Mouse (Mus musculus): ENCODE measurements around the gene Slc35f5. TPM values are rescaled to one million over a fixed set of nuclear protein-coding genes. Genes with fewer than 3 reads are reported as not detected.

The Slc35f5 gene
- polyA plus RNA-seq, 1 experiment from 2014 or later, result 33.5 TPM

- Histone ChIP-seq H3K4me3 (replicated peaks; ENCODE audit: low read length) (no peak overlapping the region), H3K4me2 (replicated peaks) (no peak overlapping the region), H3K4me1 (replicated peaks; ENCODE audit: control insufficient read depth, insufficient read depth, low read length) (no peaks in the 10 kb centered on the region), H3K36me3 (replicated peaks; ENCODE audit: control insufficient read depth, insufficient read depth) (no peaks in the 10 kb centered on the region), H3K9me3 (ENCODE audit: control insufficient read depth, low read length) (no peaks in the 10 kb centered on the region), H3K27ac (no peak overlapping the region), H3K9ac (no peak overlapping the region), H3K27me3 (ENCODE audit: control insufficient read depth, insufficient read depth, low read length) (no peaks in the 10 kb centered on the region)
- 94% methylated on average over 2 of the region's 2 CpGs for WGBS
- DNase-seq (ENCODE audit: low spot score) (no peak), ATAC-seq (ENCODE audit: low FRiP score) (no peak)
Measured at GRCm38 (mm10) chr1:125537131-125537530, 23.3 kb upstream of the Slc35f5 start.

DNA sequence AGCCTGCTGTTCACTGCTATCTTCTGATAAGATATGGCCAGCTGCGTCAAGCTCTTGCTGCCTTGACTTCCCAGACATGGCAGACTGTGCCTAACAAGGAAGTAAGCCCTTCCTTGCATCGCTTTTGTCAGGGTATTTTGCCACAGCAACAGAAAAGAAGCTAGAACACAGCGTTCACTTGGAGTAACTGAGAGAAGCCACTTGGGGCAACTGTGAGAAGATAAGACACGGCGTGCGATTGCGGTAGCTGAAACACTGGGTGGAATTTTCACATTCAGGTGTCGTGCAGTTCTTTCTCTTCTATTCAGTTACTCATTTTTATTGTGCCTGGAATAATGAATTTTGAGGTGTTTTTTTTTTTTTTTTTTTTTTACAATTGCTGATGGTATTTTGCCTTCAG, 22.6 kb upstream of the Slc35f5 start:
- ATAC-seq (ENCODE audit: low FRiP score) (no peak), DNase-seq (ENCODE audit: low spot score) (no peak)
- no peak overlapping the region for H3K9ac ChIP-seq
- H3K4me1 ChIP-seq (replicated peaks; ENCODE audit: control insufficient read depth, insufficient read depth, low read length), result no peaks in the 10 kb centered on the region; the same call in 1 of the 2 replicates
- no peaks in the 10 kb centered on the region for H3K9me3 ChIP-seq (ENCODE audit: control insufficient read depth, low read length)
- H3K4me2 ChIP-seq (replicated peaks), result no peak overlapping the region
- H3K36me3 ChIP-seq (replicated peaks; ENCODE audit: control insufficient read depth, insufficient read depth), result no peaks in the 10 kb centered on the region
- H3K4me3 ChIP-seq (replicated peaks; ENCODE audit: low read length), result no peak overlapping the region
- H3K27ac ChIP-seq, result no peak overlapping the region
- 91% methylated on average over 8 of the region's 8 CpGs for WGBS
- no peaks in the 10 kb centered on the region for H3K27me3 ChIP-seq (ENCODE audit: control insufficient read depth, insufficient read depth, low read length)

DNA sequence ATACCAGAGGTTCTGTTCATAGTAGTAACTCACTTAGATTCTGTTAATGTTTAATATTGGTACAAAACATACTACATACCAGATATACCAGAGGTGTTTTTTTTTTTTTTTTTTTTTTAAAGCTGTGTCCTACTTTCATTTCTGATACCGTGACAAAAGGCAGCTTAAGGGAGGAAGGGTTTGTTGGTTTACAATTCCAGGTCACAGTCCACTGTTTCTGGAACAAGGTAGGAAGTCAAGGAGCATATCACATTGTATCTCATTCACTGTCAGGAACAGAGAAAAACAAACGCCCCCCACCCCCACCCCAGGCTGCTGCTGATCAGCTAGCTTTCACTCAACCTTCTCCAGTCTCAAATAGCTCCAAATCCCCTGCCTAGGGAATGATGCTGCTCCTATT, 21.1 kb upstream of the Slc35f5 start:
- H3K4me1 ChIP-seq (replicated peaks; ENCODE audit: control insufficient read depth, insufficient read depth, low read length), result no peaks in the 10 kb centered on the region; the same call in 1 of the 2 replicates
- H3K27me3 ChIP-seq (ENCODE audit: control insufficient read depth, insufficient read depth, low read length), result no peaks in the 10 kb centered on the region
- DNase-seq (ENCODE audit: low spot score), result no peak
- WGBS, result 75% methylated on average over 2 of the region's 2 CpGs
- H3K4me2 ChIP-seq (replicated peaks), result no peak overlapping the region
- no peaks in the 10 kb centered on the region for H3K36me3 ChIP-seq (replicated peaks; ENCODE audit: control insufficient read depth, insufficient read depth)
- H3K27ac ChIP-seq, result no peak overlapping the region
- no peak overlapping the region for H3K4me3 ChIP-seq (replicated peaks; ENCODE audit: low read length)
- no peak for ATAC-seq (ENCODE audit: low FRiP score)
- H3K9ac ChIP-seq, result no peak overlapping the region
- H3K9me3 ChIP-seq (ENCODE audit: control insufficient read depth, low read length), result no peaks in the 10 kb centered on the region

GRCm38 (mm10) chr1:125542008-125542999, 18.1 kb upstream of the Slc35f5 start:
- no peak overlapping the region for H3K9ac ChIP-seq
- peak; percentile 42 for DNase-seq (ENCODE audit: low spot score)
- no peak overlapping the region for H3K27ac ChIP-seq
- ATAC-seq (ENCODE audit: low FRiP score), result no peak
- H3K4me3 ChIP-seq (replicated peaks; ENCODE audit: low read length), result no peak overlapping the region
- no peaks in the 10 kb centered on the region for H3K36me3 ChIP-seq (replicated peaks; ENCODE audit: control insufficient read depth, insufficient read depth)
- no peak overlapping the region for H3K4me2 ChIP-seq (replicated peaks)
- H3K4me1 ChIP-seq (replicated peaks; ENCODE audit: control insufficient read depth, insufficient read depth, low read length), result no peaks in the 10 kb centered on the region; the same call in 1 of the 2 replicates
- no peaks in the 10 kb centered on the region for H3K27me3 ChIP-seq (ENCODE audit: control insufficient read depth, insufficient read depth, low read length)
- H3K9me3 ChIP-seq (ENCODE audit: control insufficient read depth, low read length), result no peaks in the 10 kb centered on the region
- WGBS, result 81% methylated on average over 7 of the region's 7 CpGs

DNA sequence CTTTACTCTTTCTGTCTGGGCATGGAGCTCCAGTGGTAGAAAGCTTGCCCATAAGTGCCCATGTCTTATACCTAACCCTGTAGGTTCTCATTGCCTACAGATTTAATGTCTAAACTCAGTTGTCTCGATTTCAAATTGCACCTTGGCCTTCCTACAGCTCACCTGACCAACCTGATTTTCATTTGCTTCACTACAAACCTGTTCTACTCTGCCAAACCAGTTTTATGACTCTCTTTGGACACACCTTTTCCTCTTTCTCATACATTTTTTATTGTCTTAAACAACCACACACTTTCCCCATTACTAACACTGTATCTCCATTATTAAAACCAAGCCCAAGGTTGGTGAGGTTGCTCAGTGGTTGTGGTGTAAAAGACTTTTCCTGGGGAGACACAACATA, 10.5 kb upstream of the Slc35f5 start:
- H3K9me3 ChIP-seq (ENCODE audit: control insufficient read depth, low read length), result no peaks in the 10 kb centered on the region
- no peak overlapping the region for H3K9ac ChIP-seq
- ATAC-seq (ENCODE audit: low FRiP score) (no peak), DNase-seq (ENCODE audit: low spot score) (no peak)
- H3K27ac ChIP-seq, result no peak overlapping the region
- no peaks in the 10 kb centered on the region for H3K4me1 ChIP-seq (replicated peaks; ENCODE audit: control insufficient read depth, insufficient read depth, low read length)
- H3K36me3 ChIP-seq (replicated peaks; ENCODE audit: control insufficient read depth, insufficient read depth), result no peaks in the 10 kb centered on the region
- no peak overlapping the region for H3K4me2 ChIP-seq (replicated peaks)
- H3K27me3 ChIP-seq (ENCODE audit: control insufficient read depth, insufficient read depth, low read length), result no peaks in the 10 kb centered on the region
- no peak overlapping the region for H3K4me3 ChIP-seq (replicated peaks; ENCODE audit: low read length)
- WGBS, result 60% methylated on average over 1 of the region's 1 CpGs

DNA sequence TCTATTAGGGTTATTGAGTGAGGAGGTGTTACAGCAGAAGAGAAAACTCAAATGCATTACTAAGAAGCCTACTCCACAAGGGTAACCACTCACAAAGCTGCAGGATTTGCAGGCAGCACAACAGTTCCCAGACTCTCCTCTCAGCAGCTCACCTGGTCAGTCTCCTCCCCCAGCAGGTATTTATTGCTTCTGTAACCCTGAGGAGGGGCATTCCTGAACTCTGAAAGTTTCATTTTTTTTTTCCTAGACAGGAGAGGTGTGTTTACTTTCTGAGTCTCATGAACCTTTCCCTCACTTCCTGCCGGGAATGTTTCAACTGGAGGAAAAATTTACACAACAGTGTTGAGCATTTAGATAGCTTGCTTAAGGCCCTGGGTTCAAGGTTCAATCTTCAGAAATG, 10.0 kb upstream of the Slc35f5 start:
- H3K9me3 ChIP-seq (ENCODE audit: control insufficient read depth, low read length), result no peaks in the 10 kb centered on the region
- no peaks in the 10 kb centered on the region for H3K27me3 ChIP-seq (ENCODE audit: control insufficient read depth, insufficient read depth, low read length)
- no peak overlapping the region for H3K4me2 ChIP-seq (replicated peaks)
- H3K4me3 ChIP-seq (replicated peaks; ENCODE audit: low read length), result no peak overlapping the region
- no peaks in the 10 kb centered on the region for H3K4me1 ChIP-seq (replicated peaks; ENCODE audit: control insufficient read depth, insufficient read depth, low read length)
- H3K9ac ChIP-seq, result no peak overlapping the region
- DNase-seq (ENCODE audit: low spot score), result no peak
- 81% methylated on average over 1 of the region's 1 CpGs for WGBS
- H3K36me3 ChIP-seq (replicated peaks; ENCODE audit: control insufficient read depth, insufficient read depth), result no peaks in the 10 kb centered on the region
- H3K27ac ChIP-seq, result no peak overlapping the region
- no peak for ATAC-seq (ENCODE audit: low FRiP score)

DNA sequence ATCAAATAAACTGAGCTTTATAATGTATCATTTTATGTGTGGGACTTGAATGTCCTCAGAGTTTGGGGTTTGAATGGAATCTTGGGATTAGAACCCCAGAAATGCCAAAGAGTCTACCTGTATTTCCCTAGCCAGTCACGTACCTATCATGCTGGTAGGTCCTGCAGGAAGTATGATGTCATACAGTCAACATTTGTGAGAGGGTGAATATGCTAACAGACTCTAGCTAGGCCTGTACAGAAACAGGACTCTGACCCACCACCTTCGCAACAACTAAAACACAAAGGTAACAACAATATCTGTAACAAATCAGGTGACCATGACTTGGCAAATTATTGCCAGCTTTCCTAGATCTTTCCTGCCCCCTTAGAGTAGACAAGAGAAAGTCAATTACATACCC, 8.8 kb upstream of the Slc35f5 start:
- H3K36me3 ChIP-seq (replicated peaks; ENCODE audit: control insufficient read depth, insufficient read depth), result no peaks in the 10 kb centered on the region
- no peaks in the 10 kb centered on the region for H3K27me3 ChIP-seq (ENCODE audit: control insufficient read depth, insufficient read depth, low read length)
- H3K4me1 ChIP-seq (replicated peaks; ENCODE audit: control insufficient read depth, insufficient read depth, low read length), result no peaks in the 10 kb centered on the region
- H3K9ac ChIP-seq, result no peak overlapping the region
- no peak overlapping the region for H3K4me2 ChIP-seq (replicated peaks)
- no peak overlapping the region for H3K27ac ChIP-seq
- no peaks in the 10 kb centered on the region for H3K9me3 ChIP-seq (ENCODE audit: control insufficient read depth, low read length)
- no peak overlapping the region for H3K4me3 ChIP-seq (replicated peaks; ENCODE audit: low read length)
- ATAC-seq (ENCODE audit: low FRiP score) (no peak), DNase-seq (ENCODE audit: low spot score) (no peak)
- WGBS, result 89% methylated on average over 2 of the region's 2 CpGs

GRCm38 (mm10) chr1:125559261-125559660, 1.1 kb upstream of the Slc35f5 start:
- ATAC-seq (ENCODE audit: low FRiP score) (no peak), DNase-seq (ENCODE audit: low spot score) (no peak)
- Histone ChIP-seq H3K9ac (no peak overlapping the region; the same call in 1 of the 2 replicates), H3K36me3 (replicated peaks; ENCODE audit: control insufficient read depth, insufficient read depth) (no peaks in the 10 kb centered on the region), H3K27me3 (ENCODE audit: control insufficient read depth, insufficient read depth, low read length) (no peaks in the 10 kb centered on the region), H3K4me3 (replicated peaks; ENCODE audit: low read length) (no peak overlapping the region), H3K27ac (peak overlapping the region; percentile 95; the same call in 1 of the 2 replicates), H3K9me3 (ENCODE audit: control insufficient read depth, low read length) (no peaks in the 10 kb centered on the region), H3K4me2 (replicated peaks) (no peak overlapping the region), H3K4me1 (replicated peaks; ENCODE audit: control insufficient read depth, insufficient read depth, low read length) (peaks cover 14% of the 10 kb centered on the region)
- WGBS, result 87% methylated on average over 3 of the region's 3 CpGs

DNA sequence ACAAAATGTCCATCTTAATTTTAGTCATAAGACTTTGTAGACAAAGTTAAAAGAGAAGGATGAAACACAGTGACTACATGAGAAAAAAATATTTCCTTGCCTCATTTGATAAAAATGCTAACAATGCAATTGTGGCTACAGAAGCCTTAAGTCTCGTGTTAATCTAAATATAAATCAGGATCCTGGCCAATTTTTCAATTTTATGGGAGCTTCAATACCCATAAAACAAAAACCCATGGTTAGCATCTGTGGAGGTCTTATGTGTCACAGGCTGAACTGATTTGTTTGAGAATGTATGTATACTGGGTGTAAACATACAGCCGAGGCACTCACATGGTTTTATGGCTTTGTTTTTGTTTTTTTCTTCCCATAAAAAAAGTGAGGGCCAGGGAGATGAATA, 674 bp upstream of the Slc35f5 start:
- peak overlapping the region; percentile 95 for H3K27ac ChIP-seq
- no peaks in the 10 kb centered on the region for H3K9me3 ChIP-seq (ENCODE audit: control insufficient read depth, low read length)
- no peaks in the 10 kb centered on the region for H3K27me3 ChIP-seq (ENCODE audit: control insufficient read depth, insufficient read depth, low read length)
- peak overlapping the region; percentile 94 for H3K4me3 ChIP-seq (replicated peaks; ENCODE audit: low read length)
- peaks cover 14% of the 10 kb centered on the region for H3K4me1 ChIP-seq (replicated peaks; ENCODE audit: control insufficient read depth, insufficient read depth, low read length)
- H3K36me3 ChIP-seq (replicated peaks; ENCODE audit: control insufficient read depth, insufficient read depth), result no peaks in the 10 kb centered on the region
- peak; percentile 35 for DNase-seq (ENCODE audit: low spot score)
- peak overlapping the region; percentile 67 for H3K4me2 ChIP-seq (replicated peaks)
- H3K9ac ChIP-seq, result peak overlapping the region; percentile 93
- no peak for ATAC-seq (ENCODE audit: low FRiP score)
- WGBS, result 26% methylated on average over 2 of the region's 2 CpGs

Data from hindbrain, embryonic 14.5 days (tissue).